Mouse (Mus musculus) neural tube, embryonic 12.5 days (tissue): ENCODE measurements around the gene Washc2. TPM values are rescaled to one million over a fixed set of nuclear protein-coding genes. Genes with fewer than 3 reads are reported as not detected.
"Not testable (repeated sequence)": the region's sequence is repeated elsewhere in the genome, so short reads cannot be mapped to it uniquely, and the experiment has no call there.

ENCODE experiments used
- ATAC-seq: fragments of 200-750 bp; cut with Nextera tagmentation; 2 replicates; pipeline ENCODE4 v1.8.0; 2017; ENCODE audit warnings: low read depth, mild to moderate bottlenecking, moderate TSS enrichment, moderate library complexity; ENCODE audit not compliant: low FRiP score
- H3K27ac ChIP-seq: fragments of 300-500 bp; sonication (generic); 2 replicates; pipeline ENCODE4 v1.5.1; 2016
- H3K27me3 ChIP-seq: fragments of 300-500 bp; sonication (generic); replicated peaks from 2 replicates; pipeline ENCODE4 v1.6.1; 2016; ENCODE audit warnings: mild to moderate bottlenecking
- H3K36me3 ChIP-seq: fragments of 300-500 bp; sonication (generic); 2 replicates; pipeline ENCODE4 v1.6.1; 2016; ENCODE audit warnings: mild to moderate bottlenecking
- H3K4me1 ChIP-seq: fragments of 300-500 bp; sonication (generic); 2 replicates; pipeline ENCODE4 v1.6.1; 2016
- H3K4me2 ChIP-seq: fragments of 300-500 bp; sonication (generic); replicated peaks from 2 replicates; pipeline ENCODE4 v1.6.1; 2016; ENCODE audit warnings: mild to moderate bottlenecking
- H3K4me3 ChIP-seq: fragments of 300-500 bp; sonication (generic); 2 replicates; pipeline ENCODE4 v1.5.1; 2016
- H3K9ac ChIP-seq: fragments of 300-500 bp; sonication (generic); 2 replicates; pipeline ENCODE4 v1.6.1; 2016; ENCODE audit warnings: mild to moderate bottlenecking
- H3K9me3 ChIP-seq: fragments of 300-500 bp; sonication (generic); 2 replicates; pipeline ENCODE4 v1.6.1; 2016; ENCODE audit warnings: mild to moderate bottlenecking
- WGBS: fragments of 180-500 bp; shearing (Covaris S2); methylation state at CpG from one replicate; pipeline ENCODE4 v1.1.7; 2016; 5-methylcytosine and 5-hydroxymethylcytosine counted together
- polyA plus RNA-seq: library from polyadenylated mRNA; unstranded; fragments of >200 nt; fragmentation: Nextera tagmentation; extraction: Ambion mirVana; gene quantifications from 2 replicates; pipeline ENCODE4 v1.2.1, GENCODE M21; 2016

Washc2 gene
- 63.2 and 72.0 TPM in 2 replicates for polyA plus RNA-seq

- H3K4me2 ChIP-seq, result peak within 1 kb of the TSS; percentile 91
- H3K9me3 ChIP-seq, result no peaks in the 10 kb centered on the region
- H3K27ac ChIP-seq, result peak within 1 kb of the TSS; percentile 44; the same call in 1 of the 2 replicates
- peak; percentile 99 for ATAC-seq
- peaks cover 16% of the 10 kb centered on the region; the same call in 1 of the 2 replicates for H3K36me3 ChIP-seq
- H3K4me3 ChIP-seq, result peak within 1 kb of the TSS; percentile 69
- H3K27me3 ChIP-seq, result no peaks in the 10 kb centered on the region
- peaks cover 14% of the 10 kb centered on the region for H3K4me1 ChIP-seq
- peak within 1 kb of the TSS; percentile 78 for H3K9ac ChIP-seq
- under 1% methylated on average over 51 of the region's 51 CpGs for WGBS
Measured at GRCm38 (mm10) chr6:116207729-116208534, at the start of gene Washc2. Washc2 (plus strand) TSS chr6:116208038.

- Histone ChIP-seq H3K9ac (no peak overlapping the region), H3K27me3 (no peaks in the 10 kb centered on the region), H3K4me2 (no peak overlapping the region), H3K4me1 (no peaks in the 10 kb centered on the region), H3K36me3 (peaks cover 8% of the 10 kb centered on the region), H3K27ac (no peak overlapping the region), H3K4me3 (no peak overlapping the region), H3K9me3 (no peaks in the 10 kb centered on the region)
- 94% methylated on average over 1 of the region's 1 CpGs for WGBS
- no peak for ATAC-seq
Measured at GRCm38 (mm10) chr6:116166383-116166782, 41.5 kb upstream of the Washc2 start.

- ATAC-seq, H3K9ac ChIP-seq, H3K27me3 ChIP-seq, H3K9me3 ChIP-seq, H3K4me3 ChIP-seq, H3K27ac ChIP-seq, H3K4me2 ChIP-seq, H3K36me3 ChIP-seq, H3K4me1 ChIP-seq: not testable (repeated sequence)
- WGBS, result 68% methylated on average over 37 of the region's 37 CpGs
Measured at GRCm38 (mm10) chr6:116173511-116174099, 34.2 kb upstream of the Washc2 start.

- no peak overlapping the region for H3K4me2 ChIP-seq
- no peak overlapping the region for H3K4me3 ChIP-seq
- H3K36me3 ChIP-seq, result peaks cover 14% of the 10 kb centered on the region; the same call in 1 of the 2 replicates
- H3K9me3 ChIP-seq, result no peaks in the 10 kb centered on the region
- 90% methylated on average over 2 of the region's 2 CpGs for WGBS
- no peak overlapping the region for H3K27ac ChIP-seq
- no peaks in the 10 kb centered on the region for H3K27me3 ChIP-seq
- no peak for ATAC-seq
- no peak overlapping the region for H3K9ac ChIP-seq
- no peaks in the 10 kb centered on the region for H3K4me1 ChIP-seq
Measured at GRCm38 (mm10) chr6:116178376-116178775, 29.5 kb upstream of the Washc2 start.

- Histone ChIP-seq H3K4me3 (no peak overlapping the region), H3K27me3 (no peaks in the 10 kb centered on the region), H3K4me1 (no peaks in the 10 kb centered on the region), H3K36me3 (peaks cover 10% of the 10 kb centered on the region; the same call in 1 of the 2 replicates), H3K4me2 (no peak overlapping the region), H3K9me3 (no peaks in the 10 kb centered on the region), H3K27ac (no peak overlapping the region), H3K9ac (no peak overlapping the region)
- ATAC-seq, result no peak
- 73% methylated on average over 3 of the region's 3 CpGs for WGBS
Measured at GRCm38 (mm10) chr6:116180731-116181130, 27.1 kb upstream of the Washc2 start.

GRCm38 (mm10) chr6:116183509-116183908 lies 24.3 kb upstream of the Washc2 start:
- Histone ChIP-seq H3K4me3 (no peak overlapping the region), H3K36me3 (peaks cover 5% of the 10 kb centered on the region; the same call in 1 of the 2 replicates), H3K27ac (no peak overlapping the region), H3K9me3 (no peaks in the 10 kb centered on the region), H3K4me1 (no peaks in the 10 kb centered on the region), H3K9ac (no peak overlapping the region), H3K4me2 (no peak overlapping the region), H3K27me3 (no peaks in the 10 kb centered on the region)
- 90% methylated on average over 5 of the region's 5 CpGs for WGBS
- ATAC-seq, result no peak

- no peaks in the 10 kb centered on the region for H3K36me3 ChIP-seq
- no peak overlapping the region for H3K4me2 ChIP-seq
- H3K9me3 ChIP-seq, result no peaks in the 10 kb centered on the region
- peaks cover 8% of the 10 kb centered on the region for H3K4me1 ChIP-seq
- no peak for ATAC-seq
- H3K9ac ChIP-seq, result no peak overlapping the region
- 58% methylated on average over 2 of the region's 2 CpGs for WGBS
- no peak overlapping the region for H3K4me3 ChIP-seq
- no peaks in the 10 kb centered on the region for H3K27me3 ChIP-seq
- H3K27ac ChIP-seq, result no peak overlapping the region
Measured at GRCm38 (mm10) chr6:116186485-116186884, 21.4 kb upstream of the Washc2 start.

- H3K27ac ChIP-seq, result no peak overlapping the region
- H3K9ac ChIP-seq, result no peak overlapping the region
- no peak overlapping the region for H3K4me2 ChIP-seq
- H3K9me3 ChIP-seq, result no peaks in the 10 kb centered on the region
- no peaks in the 10 kb centered on the region for H3K36me3 ChIP-seq
- 79% methylated on average over 1 of the region's 1 CpGs for WGBS
- H3K4me3 ChIP-seq, result no peak overlapping the region
- no peak for ATAC-seq
- peaks cover 16% of the 10 kb centered on the region for H3K4me1 ChIP-seq
- H3K27me3 ChIP-seq, result no peaks in the 10 kb centered on the region
Measured at GRCm38 (mm10) chr6:116189417-116189816, 18.4 kb upstream of the Washc2 start.

GRCm38 (mm10) chr6:116192809-116193311 lies 15.0 kb upstream of the Washc2 start:
- H3K27ac ChIP-seq, result peak overlapping the region; percentile 62
- WGBS, result under 1% methylated on average over 49 of the region's 51 CpGs
- no peaks in the 10 kb centered on the region for H3K36me3 ChIP-seq
- ATAC-seq, result peak; percentile 88
- peak overlapping the region; percentile 77 for H3K4me2 ChIP-seq
- no peaks in the 10 kb centered on the region for H3K9me3 ChIP-seq
- H3K4me1 ChIP-seq, result peaks cover 16% of the 10 kb centered on the region
- peak overlapping the region; percentile 87 for H3K4me3 ChIP-seq
- no peaks in the 10 kb centered on the region for H3K27me3 ChIP-seq
- H3K9ac ChIP-seq, result peak overlapping the region; percentile 87

GRCm38 (mm10) chr6:116193394-116194393 lies 14.1 kb upstream of the Washc2 start, which contains the start of gene Tmcc1:
Tmcc1 (minus strand) TSS chr6:116193486.
- H3K36me3 ChIP-seq, result no peaks in the 10 kb centered on the region
- H3K27ac ChIP-seq, result peak within 1 kb of the TSS; percentile 62
- peaks cover 16% of the 10 kb centered on the region for H3K4me1 ChIP-seq
- H3K4me2 ChIP-seq, result peak within 1 kb of the TSS; percentile 77
- H3K9ac ChIP-seq, result peak within 1 kb of the TSS; percentile 87
- WGBS, result under 1% methylated on average over 57 of the region's 68 CpGs
- ATAC-seq, result peak; percentile 88
- H3K27me3 ChIP-seq, result no peaks in the 10 kb centered on the region
- peak within 1 kb of the TSS; percentile 87 for H3K4me3 ChIP-seq
- H3K9me3 ChIP-seq, result no peaks in the 10 kb centered on the region

- Histone ChIP-seq H3K4me2 (no peak overlapping the region), H3K9ac (no peak overlapping the region), H3K27me3 (no peaks in the 10 kb centered on the region), H3K4me1 (peaks cover 15% of the 10 kb centered on the region), H3K36me3 (no peaks in the 10 kb centered on the region), H3K4me3 (no peak overlapping the region), H3K9me3 (no peaks in the 10 kb centered on the region), H3K27ac (no peak overlapping the region)
- no peak for ATAC-seq
- WGBS, result 74% methylated on average over 8 of the region's 8 CpGs
Measured at GRCm38 (mm10) chr6:116195811-116196210, 12.0 kb upstream of the Washc2 start.
